Mouse (Mus musculus): ENCODE measurements around the gene Ric8a. TPM values are rescaled to one million over a fixed set of nuclear protein-coding genes. Genes with fewer than 3 reads are reported as not detected.
"Not testable (repeated sequence)": the region's sequence is repeated elsewhere in the genome, so short reads cannot be mapped to it uniquely, and the experiment has no call there.

Gene Ric8a
- polyA plus RNA-seq, 1 experiment: 93.2 TPM

DNA sequence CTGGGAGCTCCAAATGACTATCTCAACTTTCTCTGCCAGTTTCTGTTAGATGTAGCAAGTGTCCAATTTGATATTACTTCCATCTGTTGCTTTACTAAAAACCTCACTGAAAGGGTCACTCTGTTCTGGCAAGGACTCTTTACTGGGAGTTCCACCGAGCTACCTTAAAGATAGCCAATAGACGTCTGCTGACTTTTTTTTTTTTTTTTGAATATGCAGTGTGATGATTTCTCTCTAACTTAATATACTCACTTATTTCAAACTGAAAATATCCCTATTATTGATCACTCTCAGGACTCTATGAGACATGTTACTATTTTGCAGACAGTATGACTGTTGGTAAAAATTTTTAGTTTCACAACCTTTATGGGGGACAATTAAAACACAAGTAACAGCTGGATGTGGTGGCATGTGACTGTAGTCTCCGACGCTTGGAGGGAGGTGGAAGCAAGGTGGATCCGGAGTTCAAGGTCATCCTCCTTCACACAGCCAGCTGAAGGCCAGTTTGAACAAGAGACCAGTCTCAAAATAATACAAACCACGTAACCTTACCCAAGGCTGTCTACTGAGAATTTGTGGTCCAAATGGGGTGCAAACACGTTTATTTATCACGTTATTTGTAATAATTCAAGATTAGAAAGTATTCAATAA lies 24.2 kb downstream of the Ric8a start:
- DNase-seq (ENCODE audit: low read depth, low spot score): no peak
- 4% methylated on average over 8 of the region's 8 CpGs for WGBS

DNA sequence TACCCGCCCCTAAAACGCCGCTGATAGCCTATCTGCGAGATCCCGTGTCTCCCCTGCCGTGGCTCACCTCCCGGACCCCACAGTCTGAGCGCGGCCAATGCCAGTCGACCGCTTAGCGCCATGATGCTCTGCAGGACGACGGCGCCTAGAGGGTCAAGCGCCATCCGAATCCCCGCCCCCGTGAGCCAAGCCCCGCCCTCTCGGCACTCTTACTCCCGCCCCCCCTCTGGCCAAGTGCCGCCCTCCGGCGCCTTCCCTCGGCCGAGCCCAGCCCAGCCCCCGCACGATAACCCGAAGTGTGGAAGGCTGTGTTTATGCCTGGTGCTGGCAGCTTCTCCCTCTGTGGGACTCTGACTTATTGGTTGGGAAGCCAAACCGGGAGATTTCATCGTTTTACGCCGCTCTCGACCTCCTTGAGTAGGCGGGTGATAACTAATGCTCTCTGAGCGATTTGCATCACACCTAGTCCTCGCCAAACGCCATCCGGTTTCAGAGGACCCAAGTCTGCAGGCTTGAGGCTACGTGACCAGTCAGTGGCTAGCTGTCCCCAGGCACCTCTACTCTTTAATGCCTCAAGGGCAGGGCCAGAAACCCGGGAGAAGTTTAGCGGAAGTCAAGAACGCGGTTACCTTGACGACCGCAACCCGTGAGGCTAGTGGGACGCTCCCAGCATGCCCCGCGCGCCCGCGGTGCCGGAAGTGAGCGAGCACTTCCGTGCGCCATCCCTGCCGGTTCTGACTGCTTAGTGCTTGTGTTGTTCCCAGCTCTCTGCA lies 25.1 kb downstream of the Ric8a start, which contains the start of the genes Psmd13 and Sirt3:
Gene Psmd13, plus strand, starts transcription at position 273 of the 773 bp plus-strand sequence.
Gene Sirt3, minus strand, starts transcription at position 614 of the 773 bp plus-strand sequence.
- WGBS: under 1% methylated on average over 59 of the region's 59 CpGs
- DNase-seq (ENCODE audit: low read depth, low spot score): peak; percentile 84

DNA sequence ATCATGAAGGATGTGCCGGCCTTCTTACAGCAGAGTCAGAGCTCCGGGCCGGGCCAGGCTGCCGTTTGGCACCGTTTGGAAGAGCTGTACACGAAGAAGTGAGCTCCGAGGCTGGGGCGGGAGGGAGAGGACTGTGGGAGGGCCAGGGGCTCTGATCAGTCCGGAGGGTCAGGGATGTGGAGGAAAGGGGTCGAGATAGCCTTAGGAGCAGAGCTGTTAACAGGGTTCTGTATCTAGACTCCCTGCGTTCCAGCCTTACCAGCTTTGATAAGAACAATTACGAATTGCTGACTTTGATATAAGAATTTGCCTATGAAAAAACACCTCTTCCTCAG lies 25.7 kb downstream of the Ric8a start:
- WGBS: under 1% methylated on average over 12 of the region's 12 CpGs
- no peak for DNase-seq (ENCODE audit: low read depth, low spot score)

DNA sequence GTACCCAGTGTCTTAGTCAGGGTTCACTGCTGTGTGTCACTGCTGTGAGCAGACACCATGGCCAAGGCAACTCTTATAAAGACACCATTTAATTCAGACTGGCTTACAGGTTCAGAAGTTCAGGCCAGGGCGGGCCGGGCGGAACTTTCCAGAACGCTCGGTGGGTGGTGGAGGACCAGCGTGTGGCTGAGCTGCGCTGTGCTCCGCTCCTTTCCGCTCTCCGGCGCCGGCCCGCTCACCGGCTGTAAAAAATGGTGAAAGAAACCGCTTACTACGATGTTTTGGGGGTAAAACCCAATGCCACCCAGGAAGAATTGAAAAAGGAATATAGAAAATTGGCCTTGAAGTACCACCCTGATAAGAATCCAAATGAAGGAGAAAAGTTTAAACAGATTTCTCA lies 33.9 kb downstream of the Ric8a start:
- not testable (repeated sequence) for DNase-seq (ENCODE audit: low read depth, low spot score)
- 95% methylated on average over 16 of the region's 16 CpGs for WGBS

DNA sequence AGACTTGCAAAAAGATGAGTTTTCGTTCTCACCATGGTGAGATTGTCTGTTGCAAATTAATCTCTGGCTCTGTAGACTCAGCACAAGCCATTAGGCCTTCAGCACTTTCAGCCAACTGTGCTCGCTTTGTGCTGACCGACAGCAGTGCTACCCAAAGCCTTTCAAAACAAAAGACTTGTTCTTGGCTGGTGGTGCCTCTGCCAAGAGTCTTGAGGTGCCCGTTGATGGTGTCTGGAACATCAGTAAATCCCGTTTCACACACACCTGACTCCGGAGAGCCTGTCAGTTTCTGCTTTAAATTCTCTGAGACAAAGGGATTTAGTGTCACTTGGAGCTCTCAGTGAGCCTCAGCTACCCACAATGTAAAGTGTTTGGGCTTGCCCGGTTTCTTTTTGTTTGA lies 37.3 kb downstream of the Ric8a start:
- no peak for DNase-seq (ENCODE audit: low read depth, low spot score)
- 94% methylated on average over 7 of the region's 7 CpGs for WGBS

DNA sequence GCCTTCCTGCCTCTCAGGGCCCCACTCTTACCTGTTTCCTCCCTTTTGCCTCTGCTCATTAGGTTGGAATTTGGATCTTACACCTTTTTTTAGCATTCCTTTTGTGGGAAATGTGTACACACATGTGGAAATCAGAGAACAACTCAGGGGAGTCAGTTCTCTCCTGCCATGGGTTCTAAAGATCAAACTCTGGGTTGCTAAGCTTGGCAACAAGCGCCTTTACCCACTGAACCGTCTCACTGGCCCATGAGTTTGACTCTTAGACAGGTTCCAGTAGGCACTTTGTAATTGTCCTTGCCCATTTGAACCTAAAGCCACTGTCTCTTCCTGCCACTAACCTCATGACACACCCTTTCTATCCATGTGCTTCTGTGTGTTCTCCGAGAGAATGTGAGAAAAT lies 37.9 kb downstream of the Ric8a start:
- WGBS: 87% methylated on average over 3 of the region's 3 CpGs
- DNase-seq (ENCODE audit: low read depth, low spot score): no peak

DNA sequence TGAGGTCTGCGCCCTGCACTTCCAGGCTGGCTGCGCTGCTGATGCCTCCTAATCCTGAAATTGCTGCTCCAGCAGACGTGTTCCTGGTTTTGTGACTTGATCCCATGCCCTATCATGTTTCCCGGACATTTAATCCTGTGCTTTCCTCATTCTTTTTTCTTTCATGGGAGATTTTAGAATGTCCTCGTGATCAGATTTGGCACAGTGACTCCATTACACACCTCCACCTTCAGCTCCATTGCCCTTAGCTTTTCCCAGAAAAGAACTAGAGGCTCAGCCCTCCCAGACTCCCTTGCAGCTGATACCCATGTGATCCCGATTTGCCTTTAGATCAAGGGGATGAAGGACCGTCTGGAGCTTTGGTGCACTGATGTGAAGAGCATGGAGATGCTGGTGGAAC lies 41.1 kb downstream of the Ric8a start:
- no peak for DNase-seq (ENCODE audit: low read depth, low spot score)
- 89% methylated on average over 7 of the region's 7 CpGs for WGBS

DNA sequence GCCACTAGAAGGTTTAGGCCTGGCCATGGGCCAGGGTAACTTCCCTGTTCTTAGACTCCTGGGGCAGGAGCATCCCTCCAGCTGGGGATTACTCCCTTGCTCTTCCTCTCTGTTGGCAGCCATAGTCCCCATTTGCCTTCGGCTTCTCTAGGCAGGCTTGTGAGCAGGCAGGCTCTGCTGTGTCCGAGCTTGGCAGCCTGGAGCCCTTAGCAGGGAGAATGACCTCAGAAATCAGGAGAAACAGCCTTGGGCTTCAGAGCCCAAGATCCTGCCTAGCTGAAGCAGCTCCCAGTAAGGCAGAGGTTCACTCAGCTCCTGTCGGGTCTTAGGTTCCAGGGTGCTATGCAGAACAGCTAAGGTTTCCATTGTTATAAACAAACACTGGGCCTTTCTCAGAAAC lies 42.4 kb downstream of the Ric8a start:
- 66% methylated on average over 3 of the region's 3 CpGs for WGBS

DNA sequence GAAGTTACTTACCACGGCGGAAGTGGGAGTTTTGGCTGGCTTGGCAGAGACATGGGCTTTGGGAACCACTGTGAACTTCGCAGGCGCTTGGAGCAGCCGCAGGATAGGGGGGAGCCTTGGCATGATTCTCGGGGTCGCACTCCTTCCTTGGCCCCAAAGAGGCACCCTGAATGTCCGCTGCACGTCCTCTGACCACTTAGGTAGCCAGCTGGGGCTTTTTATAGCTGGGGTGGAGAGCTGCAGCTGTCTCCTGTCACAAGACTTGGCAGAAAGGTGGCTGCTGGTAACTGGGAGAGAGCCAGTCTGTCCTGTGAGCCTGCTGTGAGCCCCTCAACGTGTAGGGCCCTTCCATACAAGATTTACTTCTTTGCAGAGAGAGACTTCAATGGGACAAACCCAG lies 43.5 kb downstream of the Ric8a start, which contains the start of gene Cox8b:
Gene Cox8b, minus strand, starts transcription at position 227 of the 400 bp plus-strand sequence.
- 58% methylated on average over 10 of the region's 10 CpGs for whole genome bisulfite sequencing
- no peak for DNase-seq (ENCODE audit: low read depth, low spot score)

More for the DNA sequence above, 42.4 kb downstream of the Ric8a start:
- no peak for DNase-seq (ENCODE audit: low read depth, low spot score)

DNA sequence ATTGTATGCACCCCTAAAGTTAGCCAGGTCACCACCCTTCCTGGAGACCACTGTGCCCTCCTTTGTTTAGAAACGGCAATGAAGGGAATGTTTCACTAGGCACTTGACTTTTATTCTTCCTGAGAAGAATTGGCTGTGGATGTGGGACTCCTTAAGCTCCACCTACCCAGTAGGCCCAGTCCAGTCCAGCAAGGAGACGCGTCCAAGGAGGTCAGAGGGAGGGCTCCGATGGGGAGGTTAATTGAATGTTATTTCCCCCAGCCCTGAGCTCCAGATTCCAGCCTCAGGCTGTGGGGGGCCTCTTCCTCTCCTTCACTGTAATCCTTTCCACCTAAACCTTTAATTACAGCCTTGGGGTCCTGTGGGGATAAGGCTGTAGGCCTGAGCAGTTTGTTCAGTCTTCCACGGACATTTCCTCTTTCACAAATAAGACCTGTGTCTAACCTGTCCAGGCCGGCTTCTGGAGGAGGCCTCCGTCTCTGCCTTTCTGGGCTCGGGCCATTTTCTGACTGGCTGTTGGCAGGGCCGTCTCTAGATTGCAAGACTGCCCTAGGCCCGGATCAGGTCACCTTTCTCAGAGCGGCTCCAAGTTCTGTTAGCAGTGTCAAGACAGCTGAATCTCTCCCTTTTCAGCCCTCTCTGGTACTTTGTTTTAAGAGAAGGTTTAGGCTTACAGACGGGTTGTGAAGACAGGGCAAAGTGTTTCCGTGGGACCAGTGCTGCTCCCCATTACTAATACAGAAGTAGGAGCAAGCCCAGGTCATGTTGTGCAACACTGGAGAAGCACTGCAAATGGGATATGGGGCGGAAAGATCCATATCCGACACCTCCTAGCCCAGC lies 45.5 kb downstream of the Ric8a start:
- 86% methylated on average over 15 of the region's 15 CpGs for WGBS
- no peak for DNase-seq (ENCODE audit: low read depth, low spot score)

DNA sequence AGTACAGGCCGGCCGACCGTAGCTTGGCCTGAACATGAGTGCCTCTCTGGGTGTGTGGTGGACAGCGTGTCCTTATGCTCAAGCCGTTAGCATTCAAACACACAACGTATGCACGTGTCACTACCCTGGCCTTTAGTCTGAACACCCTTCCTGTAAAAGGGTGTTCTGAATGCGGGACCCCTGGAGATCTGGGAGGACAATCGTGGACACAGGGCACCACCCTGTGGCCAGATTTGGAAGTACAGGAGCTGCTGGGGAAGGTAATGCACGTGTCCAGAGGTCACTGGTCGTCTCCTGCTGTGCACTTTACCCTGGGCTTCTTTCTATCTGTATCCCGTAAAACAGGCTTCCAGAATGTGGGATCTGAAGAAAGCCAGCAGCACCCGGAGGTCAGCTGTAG lies 46.5 kb downstream of the Ric8a start:
- DNase-seq (ENCODE audit: low read depth, low spot score): no peak
- WGBS: 27% methylated on average over 13 of the region's 13 CpGs

DNA sequence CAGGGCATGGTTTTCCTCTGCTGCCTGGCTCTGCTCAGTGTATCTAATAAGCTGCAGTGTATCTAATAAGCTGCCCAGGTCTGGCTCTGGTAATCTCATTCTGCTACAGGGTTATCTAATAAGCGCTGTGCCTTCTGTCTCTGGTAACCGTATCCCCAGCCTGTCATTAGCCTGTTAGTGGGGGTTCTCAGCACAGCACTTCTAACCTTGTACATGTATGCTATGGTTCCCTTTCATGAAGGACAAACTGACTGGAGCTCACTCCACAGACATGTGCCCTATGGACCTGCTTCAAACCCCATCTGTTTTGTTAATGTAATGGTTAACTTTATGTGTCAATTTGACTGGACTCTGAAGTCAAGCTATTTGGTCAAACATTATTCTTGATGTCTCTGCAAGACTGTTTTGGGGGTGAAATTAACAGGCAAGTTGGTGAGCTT lies 48.9 kb downstream of the Ric8a start:
- 77% methylated on average over 2 of the region's 2 CpGs for WGBS
- DNase-seq (ENCODE audit: low read depth, low spot score): no peak

DNA sequence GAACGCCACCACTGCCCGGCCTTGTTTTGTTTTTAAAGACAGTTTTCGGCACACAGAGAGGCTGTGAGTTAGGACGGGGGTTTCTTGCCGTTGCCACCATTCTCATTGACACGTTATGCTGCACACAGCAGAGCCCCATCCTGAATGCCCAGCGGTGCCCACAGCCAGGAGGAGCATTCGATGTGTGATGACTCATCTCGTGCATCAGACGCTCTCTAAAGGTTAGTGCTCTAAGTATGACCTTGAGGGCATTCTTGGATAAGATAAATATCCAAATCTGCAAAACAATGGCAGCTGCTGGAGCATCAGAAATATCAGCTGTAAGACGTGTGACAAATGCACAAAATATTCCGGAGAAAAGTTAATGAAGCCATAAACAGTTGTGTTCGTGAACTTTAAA lies 50.4 kb downstream of the Ric8a start:
- DNase-seq (ENCODE audit: low read depth, low spot score): no peak
- WGBS: 76% methylated on average over 13 of the region's 13 CpGs

DNA sequence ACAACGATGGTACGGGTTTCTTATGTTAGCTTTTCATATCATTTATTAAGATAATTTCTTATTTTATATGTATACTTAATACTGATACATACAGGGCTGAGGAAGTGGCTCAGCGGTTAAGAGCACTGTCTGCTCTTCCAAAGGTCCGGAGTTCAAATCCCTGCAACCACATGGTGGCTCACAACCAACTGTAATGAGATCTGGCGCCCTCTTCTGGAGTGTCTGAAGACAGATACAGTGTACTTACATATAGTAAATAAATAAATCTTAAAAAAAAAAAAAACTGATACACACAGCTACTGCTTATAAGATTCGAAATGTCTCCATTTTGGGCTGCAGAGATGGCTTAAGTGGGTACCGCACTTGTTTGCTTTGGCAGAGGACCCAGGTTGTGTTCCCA lies 50.9 kb downstream of the Ric8a start:
- DNase-seq (ENCODE audit: low read depth, low spot score): no peak
- WGBS: 85% methylated on average over 7 of the region's 7 CpGs

DNA sequence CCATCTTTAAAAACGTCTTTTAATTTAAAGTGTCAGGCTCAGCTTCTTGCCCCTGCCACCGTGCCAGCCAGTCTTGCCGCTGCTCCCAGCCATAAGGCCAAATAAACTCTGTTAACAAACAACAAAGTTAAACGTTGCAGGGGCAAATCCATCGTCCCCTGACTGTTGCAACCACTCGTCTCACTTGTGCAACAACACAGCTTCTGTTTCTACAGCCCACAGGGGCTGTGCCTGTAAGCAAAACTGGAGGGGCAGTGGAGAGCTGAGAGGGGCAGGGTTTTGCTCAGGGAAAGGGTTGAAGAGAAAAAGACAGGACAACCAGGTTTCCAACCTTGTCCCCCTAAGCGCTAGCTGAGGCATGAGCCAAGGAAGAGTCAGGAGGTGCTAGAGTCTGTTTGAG lies 51.4 kb downstream of the Ric8a start:
- no peak for DNase-seq (ENCODE audit: low read depth, low spot score)
- 33% methylated on average over 7 of the region's 7 CpGs for WGBS

DNA sequence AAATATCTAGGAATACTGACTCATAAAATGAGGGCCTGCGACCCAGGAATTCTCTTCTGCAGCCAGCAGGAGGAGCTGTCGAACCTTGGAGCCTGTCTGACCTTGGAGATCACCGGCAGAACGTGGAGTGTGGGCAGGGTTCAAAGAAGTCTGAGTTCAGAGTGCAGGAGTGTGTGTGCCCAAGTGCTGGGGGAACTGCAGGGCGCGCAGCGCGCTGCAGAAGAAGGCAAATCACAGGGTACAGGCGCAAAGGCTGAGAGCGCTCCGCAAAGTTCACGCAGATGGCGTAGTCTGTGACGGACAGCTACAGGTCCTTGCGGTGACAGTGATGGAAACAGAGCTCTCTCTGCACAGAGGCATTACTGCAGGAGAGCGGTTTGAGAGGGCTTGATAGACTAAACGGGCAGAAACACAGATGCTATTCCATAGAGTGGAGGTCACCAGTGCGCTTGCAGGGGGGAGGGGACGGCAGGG lies 51.9 kb downstream of the Ric8a start:
- WGBS: under 1% methylated on average over 19 of the region's 19 CpGs
- no peak for DNase-seq (ENCODE audit: low read depth, low spot score)

DNA sequence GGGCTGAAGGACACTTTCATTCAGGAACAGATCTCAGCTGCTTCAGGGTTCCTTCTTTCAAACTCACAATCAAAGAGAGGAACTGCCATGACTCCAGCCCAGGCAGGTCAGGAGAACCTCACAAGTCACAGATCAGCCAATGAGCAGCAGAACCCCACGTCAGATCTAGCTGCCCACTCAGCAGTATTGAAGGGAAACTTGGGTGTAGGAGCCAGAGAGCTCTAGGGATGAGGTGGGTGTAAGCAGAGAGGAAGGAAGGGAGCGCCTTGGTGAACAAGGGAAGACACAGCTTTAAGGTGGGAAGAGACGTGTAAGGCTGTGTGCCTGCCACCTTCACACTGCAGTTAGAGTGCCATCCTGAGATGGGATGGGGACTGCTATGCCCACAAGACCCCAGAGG lies 55.5 kb downstream of the Ric8a start:
- WGBS: 40% methylated on average over 3 of the region's 3 CpGs
- DNase-seq (ENCODE audit: low read depth, low spot score): no peak

DNA sequence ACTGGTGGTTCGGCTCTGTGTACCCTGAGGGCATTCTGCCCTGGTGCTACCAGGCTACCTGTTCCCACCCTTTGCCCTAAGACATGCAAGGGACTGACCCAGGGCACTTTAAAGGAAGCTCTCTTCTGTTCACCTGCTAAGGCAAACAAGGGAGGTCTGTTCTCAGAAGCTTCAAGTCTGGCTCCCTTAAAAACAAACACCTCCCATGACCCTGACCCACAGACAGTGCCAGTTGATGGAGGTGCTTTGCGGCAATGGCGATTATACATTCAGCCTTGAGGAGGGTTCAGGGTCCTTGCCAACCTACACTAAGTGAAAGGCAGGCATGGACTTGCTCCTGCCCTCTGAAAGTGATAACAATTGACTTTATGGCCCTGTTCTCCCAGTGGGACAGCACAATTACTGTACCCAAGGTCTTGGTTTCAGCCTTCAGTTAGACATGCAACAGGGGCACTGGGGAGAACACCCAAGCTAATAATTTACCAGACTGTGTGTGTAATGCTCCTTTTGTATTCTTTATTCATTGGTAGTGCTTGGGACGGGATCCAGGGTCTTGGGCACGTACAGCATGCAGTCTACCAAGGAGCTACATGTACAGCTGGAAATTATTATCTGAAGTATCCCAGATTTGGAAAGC lies 56.2 kb downstream of the Ric8a start:
- DNase-seq (ENCODE audit: low read depth, low spot score): no peak
- WGBS: 35% methylated on average over 5 of the region's 5 CpGs
